Mouse (Mus musculus) embryonic facial prominence, embryonic 12.5 days (tissue): ENCODE results near the gene Appl2. TPM values are rescaled to one million over a fixed set of nuclear protein-coding genes. Genes with fewer than 3 reads are reported as not detected.

Experiments used
- ATAC-seq: fragments of 200-750 bp; cut with Nextera tagmentation; 2 replicates; pipeline ENCODE4 v1.8.0; 2017; ENCODE audit not compliant: insufficient number of reproducible peaks, insufficient read depth, low FRiP score, low TSS enrichment
- H3K27ac ChIP-seq: fragments of 300-500 bp; sonication (generic); 2 replicates; pipeline ENCODE4 v1.5.1; 2016; ENCODE audit warnings: mild to moderate bottlenecking
- H3K27me3 ChIP-seq: fragments of 300-500 bp; sonication (generic); 2 replicates; pipeline ENCODE4 v1.6.1; 2016; ENCODE audit warnings: mild to moderate bottlenecking, moderate library complexity
- H3K36me3 ChIP-seq: fragments of 300-500 bp; sonication (generic); 2 replicates; pipeline ENCODE4 v1.6.1; 2016; ENCODE audit warnings: mild to moderate bottlenecking
- H3K4me1 ChIP-seq: fragments of 300-500 bp; sonication (generic); 2 replicates; pipeline ENCODE4 v1.6.1; 2016
- H3K4me2 ChIP-seq: fragments of 300-500 bp; sonication (generic); replicated peaks from 2 replicates; pipeline ENCODE4 v1.6.1; 2016; ENCODE audit warnings: mild to moderate bottlenecking, moderate library complexity
- H3K4me3 ChIP-seq: fragments of 300-500 bp; sonication (generic); 2 replicates; pipeline ENCODE4 v1.5.1; 2016; ENCODE audit warnings: mild to moderate bottlenecking
- H3K9ac ChIP-seq: fragments of 300-500 bp; sonication (generic); 2 replicates; pipeline ENCODE4 v1.6.1; 2016; ENCODE audit warnings: mild to moderate bottlenecking, moderate library complexity
- H3K9me3 ChIP-seq: fragments of 300-500 bp; sonication (generic); 2 replicates; pipeline ENCODE4 v1.6.1; 2016; ENCODE audit warnings: mild to moderate bottlenecking, moderate library complexity
- WGBS: fragments of 180-500 bp; shearing (Covaris S2); methylation state at CpG from one replicate; pipeline ENCODE4 v1.1.7; 2016; 5-methylcytosine and 5-hydroxymethylcytosine counted together
- polyA plus RNA-seq: library from polyadenylated mRNA; unstranded; fragments of >200 nt; fragmentation: Nextera tagmentation; extraction: Ambion mirVana; gene quantifications from 2 replicates; pipeline ENCODE4 v1.2.1, GENCODE M21; 2016

Gene Appl2
- polyA plus RNA-seq, 1 experiment from 2014 or later, result 71.4 TPM

DNA sequence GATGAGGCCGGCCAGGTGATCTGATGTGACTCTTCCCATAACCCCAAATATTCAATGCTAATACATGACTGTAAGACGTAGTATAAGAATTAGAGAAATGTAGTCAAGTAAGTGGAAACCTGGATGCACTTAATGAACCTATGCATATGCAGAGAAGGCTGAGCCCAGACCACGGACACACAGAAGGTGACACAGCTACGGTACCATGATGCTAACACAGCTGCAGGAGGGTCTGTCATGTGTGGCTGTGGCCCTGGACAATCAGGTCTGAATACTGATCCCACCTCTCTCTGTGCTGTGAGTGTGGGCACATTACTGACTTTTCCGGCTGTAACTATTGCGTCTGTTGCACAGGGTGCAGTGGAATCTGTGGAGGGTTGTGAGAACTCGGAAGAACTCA, 38.0 kb downstream of the Appl2 start:
- Histone ChIP-seq H3K4me3 (no peak overlapping the region), H3K9me3 (no peaks in the 10 kb centered on the region), H3K36me3 (peaks cover 56% of the 10 kb centered on the region), H3K4me2 (no peak overlapping the region), H3K9ac (no peak overlapping the region), H3K27ac (no peak overlapping the region), H3K27me3 (no peaks in the 10 kb centered on the region), H3K4me1 (no peaks in the 10 kb centered on the region)
- ATAC-seq, result no peak
- 94% methylated on average over 7 of the region's 7 CpGs for WGBS

DNA sequence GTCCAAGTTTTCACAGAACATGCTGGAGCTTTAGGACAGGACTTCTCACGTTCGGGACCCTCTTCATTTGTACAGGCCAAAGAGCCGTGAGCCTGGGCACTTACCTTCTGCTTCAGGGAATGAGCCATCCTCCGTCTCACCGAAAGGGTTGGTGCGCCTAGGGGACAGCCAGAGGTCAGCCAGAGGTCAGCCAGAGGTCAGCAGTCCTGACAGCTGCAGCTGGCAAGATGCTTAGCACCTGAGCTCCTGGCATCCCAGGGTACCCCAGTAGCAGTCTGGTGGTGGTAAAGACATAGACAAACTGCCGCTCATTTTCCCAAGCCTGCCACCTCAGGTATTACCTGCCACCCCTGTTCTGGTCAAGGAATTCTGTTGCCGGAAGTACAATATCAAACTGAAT, 39.9 kb downstream of the Appl2 start:
- Histone ChIP-seq H3K4me3 (no peak overlapping the region), H3K27ac (no peak overlapping the region), H3K36me3 (peaks cover 58% of the 10 kb centered on the region), H3K4me2 (no peak overlapping the region), H3K4me1 (no peaks in the 10 kb centered on the region), H3K9ac (no peak overlapping the region), H3K27me3 (no peaks in the 10 kb centered on the region), H3K9me3 (no peaks in the 10 kb centered on the region)
- ATAC-seq, result no peak
- WGBS, result 78% methylated on average over 8 of the region's 8 CpGs

DNA sequence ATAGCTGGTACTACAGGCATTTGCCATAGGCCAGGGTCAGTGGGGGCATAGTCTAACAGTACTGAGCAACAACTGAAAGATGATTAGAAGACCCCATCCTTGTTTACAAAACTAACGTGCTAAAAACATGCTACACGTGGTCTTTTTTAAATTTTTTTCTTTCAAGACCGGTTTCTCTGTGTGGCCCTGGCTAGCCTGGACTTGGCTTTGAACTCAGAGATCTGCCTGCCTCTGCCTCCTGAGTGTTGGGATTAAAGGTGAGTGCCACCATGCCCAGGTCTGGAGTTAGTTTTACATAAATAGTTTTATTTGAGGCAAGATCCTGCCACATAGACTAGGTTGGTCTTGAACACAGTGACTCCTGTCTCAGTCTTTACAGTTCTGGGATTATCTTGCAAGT, 41.4 kb downstream of the Appl2 start:
- H3K4me3 ChIP-seq, result no peak overlapping the region
- peaks cover 57% of the 10 kb centered on the region for H3K36me3 ChIP-seq
- H3K4me2 ChIP-seq, result no peak overlapping the region
- H3K4me1 ChIP-seq, result no peaks in the 10 kb centered on the region
- 97% methylated on average over 3 of the region's 3 CpGs for WGBS
- no peaks in the 10 kb centered on the region for H3K9me3 ChIP-seq
- H3K27me3 ChIP-seq, result no peaks in the 10 kb centered on the region
- no peak overlapping the region for H3K27ac ChIP-seq
- H3K9ac ChIP-seq, result no peak overlapping the region
- ATAC-seq, result no peak

DNA sequence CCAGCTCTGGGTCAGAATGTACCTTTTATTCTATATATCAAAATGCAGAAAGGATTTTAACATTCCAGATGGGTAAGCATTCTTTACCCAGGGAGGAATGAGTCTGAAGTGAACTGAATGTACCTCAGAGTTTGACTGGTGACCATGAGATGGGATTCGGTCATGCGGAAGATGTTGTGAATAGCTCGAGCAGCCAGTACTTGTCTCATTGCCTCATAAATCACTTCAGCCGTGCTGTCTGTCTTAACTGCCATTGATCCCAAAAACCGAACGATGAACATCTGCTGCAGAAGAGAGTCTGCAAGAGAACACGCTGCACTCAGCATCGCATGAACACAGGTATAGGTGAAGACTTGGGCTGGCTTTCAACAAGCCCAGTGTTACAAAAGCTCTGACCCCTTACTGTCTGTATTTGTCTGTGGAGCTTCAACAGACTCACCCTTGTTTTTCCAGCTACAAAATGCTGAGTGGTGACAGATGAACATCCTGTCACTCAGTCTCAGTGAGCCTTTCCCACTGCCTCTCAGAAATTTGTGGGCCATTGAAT, 42.8 kb downstream of the Appl2 start:
- H3K9me3 ChIP-seq, result no peaks in the 10 kb centered on the region
- 86% methylated on average over 8 of the region's 8 CpGs for WGBS
- H3K36me3 ChIP-seq, result peaks cover 55% of the 10 kb centered on the region
- H3K4me3 ChIP-seq, result no peak overlapping the region
- no peak overlapping the region for H3K4me2 ChIP-seq
- no peaks in the 10 kb centered on the region for H3K4me1 ChIP-seq
- H3K27ac ChIP-seq, result no peak overlapping the region
- no peaks in the 10 kb centered on the region for H3K27me3 ChIP-seq
- ATAC-seq, result no peak
- no peak overlapping the region for H3K9ac ChIP-seq

DNA sequence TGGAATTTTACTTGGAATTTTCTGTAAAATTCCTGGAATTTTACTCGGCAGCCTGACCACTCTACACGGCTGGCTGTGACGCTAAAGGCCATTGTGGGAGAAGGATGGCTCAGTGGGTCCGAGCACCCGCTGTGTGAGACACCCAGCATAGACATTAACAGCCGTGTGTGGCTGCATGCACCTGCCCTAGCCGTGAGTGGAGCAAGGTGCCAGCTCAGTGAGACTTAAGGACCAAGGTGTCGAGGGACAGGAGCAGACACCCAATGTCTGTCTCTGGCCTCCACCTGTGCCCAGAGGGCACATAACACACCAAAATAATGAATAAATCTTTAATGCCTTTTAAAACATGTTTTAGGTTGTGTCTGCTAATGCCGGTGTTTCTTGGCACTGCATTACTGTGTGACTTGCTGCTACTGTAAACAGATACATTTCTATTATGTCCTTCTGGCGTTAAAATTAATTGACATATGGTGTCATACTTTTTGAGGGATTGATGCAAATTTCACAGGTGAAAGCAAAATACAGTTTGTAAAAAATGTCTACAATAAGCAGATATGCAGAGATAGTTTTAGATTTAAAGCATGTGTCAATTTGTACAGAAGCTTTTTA, 44.5 kb downstream of the Appl2 start:
- Histone ChIP-seq H3K4me1 (no peaks in the 10 kb centered on the region), H3K36me3 (peaks cover 64% of the 10 kb centered on the region), H3K9ac (no peak overlapping the region), H3K4me2 (no peak overlapping the region), H3K4me3 (no peak overlapping the region), H3K9me3 (no peaks in the 10 kb centered on the region), H3K27me3 (no peaks in the 10 kb centered on the region), H3K27ac (no peak overlapping the region)
- no peak for ATAC-seq
- WGBS, result 93% methylated on average over 10 of the region's 10 CpGs

DNA sequence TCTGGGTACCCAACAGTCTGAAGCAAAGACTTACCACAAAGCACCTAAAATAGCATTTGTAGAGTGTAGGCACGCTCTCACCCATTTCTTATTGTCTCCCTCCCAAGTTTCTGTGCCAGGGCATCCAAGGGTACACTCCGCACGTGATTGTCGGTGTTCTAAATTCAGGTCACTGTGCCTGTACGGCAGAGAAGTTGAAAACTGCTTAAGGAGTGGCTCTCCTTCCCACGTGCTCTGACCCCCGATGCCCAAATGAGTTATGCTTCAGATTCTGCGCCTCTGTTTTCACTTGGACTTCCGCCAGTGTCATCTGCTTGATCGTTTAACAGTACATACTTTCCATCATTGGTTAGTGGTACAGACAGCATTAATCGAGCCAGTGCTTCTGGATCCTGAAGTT, 47.9 kb downstream of the Appl2 start:
- no peak overlapping the region for H3K4me3 ChIP-seq
- no peaks in the 10 kb centered on the region for H3K27me3 ChIP-seq
- no peak overlapping the region for H3K9ac ChIP-seq
- no peak overlapping the region for H3K27ac ChIP-seq
- peaks cover 63% of the 10 kb centered on the region for H3K36me3 ChIP-seq
- H3K4me2 ChIP-seq, result no peak overlapping the region
- H3K4me1 ChIP-seq, result no peaks in the 10 kb centered on the region
- WGBS, result 93% methylated on average over 11 of the region's 11 CpGs
- no peaks in the 10 kb centered on the region for H3K9me3 ChIP-seq
- ATAC-seq, result no peak

DNA sequence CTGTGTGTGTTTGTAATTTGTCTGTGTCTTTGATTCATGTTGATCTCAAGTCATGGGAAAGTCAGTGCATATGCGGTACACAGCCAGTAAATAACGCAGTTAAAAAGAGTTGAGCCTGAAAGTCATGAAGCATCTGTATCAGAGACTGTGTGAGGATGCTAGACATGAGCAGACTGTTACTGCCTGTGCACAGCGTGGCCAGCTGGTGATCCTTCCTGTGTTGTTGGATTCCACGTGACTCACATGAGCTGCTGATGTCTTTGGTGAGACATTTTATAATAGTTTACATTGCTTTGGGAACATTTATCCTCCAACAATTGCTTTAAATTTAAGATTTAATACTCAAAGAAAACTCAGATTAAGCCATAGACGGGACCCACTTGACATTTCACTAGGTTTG, 54.0 kb downstream of the Appl2 start:
- no peak overlapping the region for H3K4me2 ChIP-seq
- H3K4me3 ChIP-seq, result no peak overlapping the region
- peaks cover 66% of the 10 kb centered on the region for H3K36me3 ChIP-seq
- no peak overlapping the region for H3K27ac ChIP-seq
- 91% methylated on average over 5 of the region's 5 CpGs for WGBS
- no peaks in the 10 kb centered on the region for H3K9me3 ChIP-seq
- no peak for ATAC-seq
- no peaks in the 10 kb centered on the region for H3K4me1 ChIP-seq
- H3K9ac ChIP-seq, result no peak overlapping the region
- H3K27me3 ChIP-seq, result no peaks in the 10 kb centered on the region

DNA sequence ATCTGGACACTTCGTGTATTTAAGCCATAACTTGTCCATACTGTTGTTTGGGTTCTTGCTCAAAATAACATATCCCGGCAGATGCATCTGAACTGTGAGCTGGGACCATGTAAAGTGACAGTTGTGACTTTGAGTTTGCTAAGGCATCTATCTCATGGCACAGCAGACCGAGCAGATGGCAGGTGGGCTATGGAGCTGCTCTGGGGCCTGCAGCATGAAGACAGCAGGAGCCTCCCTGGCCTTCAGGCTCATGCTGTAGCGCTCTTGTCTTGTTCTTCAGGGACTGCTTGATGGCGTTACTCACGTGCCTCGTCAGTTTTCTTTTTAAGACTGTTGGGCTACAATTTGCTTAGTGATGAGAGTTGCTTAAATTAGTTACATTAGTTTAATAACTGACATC, 55.9 kb downstream of the Appl2 start:
- WGBS, result 91% methylated on average over 7 of the region's 7 CpGs

DNA sequence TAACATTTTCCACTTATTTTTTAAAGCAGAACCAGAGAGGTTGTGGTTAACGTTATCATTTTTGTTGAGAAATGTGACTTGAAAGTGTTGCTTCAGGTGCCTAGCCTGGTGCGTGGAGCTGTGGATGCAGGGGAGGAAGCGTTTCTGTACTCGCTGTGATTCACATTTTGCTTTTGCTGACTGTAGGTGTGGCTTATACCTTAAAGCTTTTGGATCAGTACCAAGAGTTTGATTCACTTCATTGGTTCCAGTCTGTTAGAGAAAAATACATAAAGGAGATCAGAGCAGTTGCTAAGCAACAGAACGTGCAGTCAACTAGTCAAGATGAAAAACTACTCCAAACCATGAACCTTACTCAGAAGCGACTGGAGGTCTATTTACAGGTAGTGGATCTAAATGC, 57.7 kb downstream of the Appl2 start:
- H3K9me3 ChIP-seq, result no peaks in the 10 kb centered on the region
- no peak overlapping the region for H3K4me2 ChIP-seq
- ATAC-seq, result no peak
- 89% methylated on average over 6 of the region's 6 CpGs for WGBS
- no peak overlapping the region for H3K4me3 ChIP-seq
- no peak overlapping the region for H3K9ac ChIP-seq
- H3K4me1 ChIP-seq, result no peaks in the 10 kb centered on the region
- H3K27ac ChIP-seq, result no peak overlapping the region
- H3K36me3 ChIP-seq, result peaks cover 72% of the 10 kb centered on the region
- H3K27me3 ChIP-seq, result no peaks in the 10 kb centered on the region

More for the DNA sequence above, 55.9 kb downstream of the Appl2 start:
- no peak overlapping the region for H3K27ac ChIP-seq
- H3K9me3 ChIP-seq, result no peaks in the 10 kb centered on the region
- no peak for ATAC-seq
- no peaks in the 10 kb centered on the region for H3K27me3 ChIP-seq
- no peak overlapping the region for H3K9ac ChIP-seq
- no peak overlapping the region for H3K4me3 ChIP-seq
- no peaks in the 10 kb centered on the region for H3K4me1 ChIP-seq
- peaks cover 67% of the 10 kb centered on the region for H3K36me3 ChIP-seq
- H3K4me2 ChIP-seq, result no peak overlapping the region

DNA sequence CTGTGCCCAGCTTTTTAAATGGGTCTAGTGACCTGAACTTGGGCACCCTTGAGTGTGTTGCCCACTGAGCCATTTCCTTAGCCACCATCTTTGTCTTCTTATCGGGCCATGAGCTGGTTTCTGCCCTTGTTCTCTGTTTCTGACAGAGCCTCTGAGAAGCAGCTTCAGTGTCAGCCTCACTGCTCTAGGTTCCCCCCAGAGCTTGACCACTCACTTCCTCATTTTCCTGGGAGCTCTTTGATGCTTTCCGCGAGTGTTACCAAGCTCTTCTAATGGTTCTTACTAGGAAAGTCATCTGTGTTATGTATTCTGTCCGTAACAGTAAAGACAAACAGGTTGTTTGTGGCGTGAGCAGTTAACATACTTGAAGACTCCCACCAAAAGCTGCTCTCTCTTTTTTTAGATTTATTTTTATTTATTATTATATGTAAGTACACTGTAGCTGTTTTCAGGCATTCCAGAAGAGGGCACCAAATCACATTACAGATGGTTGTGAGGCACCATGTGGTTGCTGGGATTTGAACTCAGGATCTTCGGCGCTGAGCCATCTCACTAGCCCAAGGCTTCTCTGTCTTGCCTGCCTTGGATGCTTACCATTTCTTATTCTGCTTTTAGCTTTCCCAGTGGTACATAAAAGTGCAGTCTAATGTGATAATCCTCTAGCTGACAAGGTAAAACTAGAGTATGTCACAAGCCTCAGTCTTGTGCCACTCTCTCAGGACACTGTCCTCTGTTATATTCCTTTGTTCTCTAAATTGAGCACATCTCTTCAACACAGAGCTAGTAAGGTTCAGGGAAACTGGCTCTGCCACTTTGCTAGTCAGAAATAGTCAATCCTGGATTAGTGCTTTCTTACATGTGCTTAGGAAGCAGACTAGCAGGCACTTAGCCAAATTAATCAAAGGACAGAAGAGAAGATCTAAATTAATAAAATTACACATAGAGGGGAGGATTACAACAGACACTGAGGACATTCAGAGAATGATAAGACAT, 82.8 kb downstream of the Appl2 start:
- Histone ChIP-seq H3K4me1 (no peaks in the 10 kb centered on the region), H3K36me3 (peaks cover 77% of the 10 kb centered on the region), H3K4me2 (no peak overlapping the region), H3K9me3 (no peaks in the 10 kb centered on the region), H3K27ac (no peak overlapping the region), H3K9ac (no peak overlapping the region), H3K4me3 (no peak overlapping the region), H3K27me3 (no peaks in the 10 kb centered on the region)
- 96% methylated on average over 7 of the region's 7 CpGs for WGBS
- ATAC-seq, result no peak

DNA sequence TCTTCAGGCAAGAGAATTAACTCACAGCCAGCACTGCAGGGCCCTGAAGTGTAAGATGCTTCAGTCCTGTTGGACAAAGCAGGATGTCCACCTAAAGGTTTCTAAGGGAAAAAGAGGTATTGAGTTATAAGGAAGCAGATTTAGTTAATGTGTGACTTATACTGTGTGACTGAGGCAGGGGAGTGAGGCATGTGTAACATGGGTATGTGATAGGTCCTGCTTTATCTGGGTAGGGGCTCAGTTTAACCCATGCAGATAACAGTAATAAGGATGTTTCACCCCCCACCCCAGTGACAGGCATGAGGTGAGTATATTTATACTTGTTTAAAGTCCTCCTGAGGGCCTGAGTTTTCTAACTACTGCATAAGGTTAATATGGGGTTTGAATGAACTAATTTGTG, 85.5 kb downstream of the Appl2 start:
- H3K36me3 ChIP-seq, result peaks cover 77% of the 10 kb centered on the region
- no peaks in the 10 kb centered on the region for H3K9me3 ChIP-seq
- H3K4me2 ChIP-seq, result no peak overlapping the region
- H3K9ac ChIP-seq, result no peak overlapping the region
- no peaks in the 10 kb centered on the region for H3K27me3 ChIP-seq
- H3K4me3 ChIP-seq, result no peak overlapping the region
- H3K4me1 ChIP-seq, result no peaks in the 10 kb centered on the region
- H3K27ac ChIP-seq, result no peak overlapping the region
- no peak for ATAC-seq
